Mouse (Mus musculus): ENCODE results near the gene Pvalb. TPM values are rescaled to one million over a fixed set of nuclear protein-coding genes. Genes with fewer than 3 reads are reported as not detected.

The Pvalb gene
- polyA plus RNA-seq, 1 experiment = 11.3 TPM

DNA sequence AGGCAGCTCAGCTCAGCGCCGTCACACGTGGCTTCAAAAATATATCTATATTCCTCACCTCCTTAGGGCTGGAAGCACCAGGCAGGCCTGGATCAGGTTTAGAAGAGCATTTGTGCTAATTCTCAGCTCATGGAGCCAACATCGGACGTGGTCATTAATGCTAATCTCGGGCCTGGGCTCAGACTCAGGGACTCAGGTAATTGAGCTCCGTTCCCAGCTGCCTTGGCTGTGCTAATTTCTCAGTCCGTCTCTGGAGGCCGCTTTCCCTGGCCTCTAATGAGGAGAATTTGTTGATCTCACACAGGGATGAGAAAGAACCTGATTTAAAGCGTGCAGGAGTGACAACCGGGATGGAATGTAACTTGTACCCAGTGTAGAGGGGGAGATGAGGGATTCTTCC, 41.7 kb downstream of the Pvalb start:
- 90% methylated on average over 11 of the region's 11 CpGs for WGBS
- no peak overlapping the region for H3K4me3 ChIP-seq (replicated peaks; ENCODE audit: control insufficient read depth, low read depth, low read length)
- no peaks in the 10 kb centered on the region for H3K4me1 ChIP-seq (ENCODE audit: control insufficient read depth, insufficient read depth, low read length)
- no peak overlapping the region for H3K27ac ChIP-seq (ENCODE audit: control insufficient read depth, insufficient read depth, low read depth, low read length, poor library complexity)
- TF ChIP-seq POLR2A (IDR thresholded peaks at IDR 0.05; ENCODE audit: borderline replicate concordance, control insufficient read depth, low read depth, low read length) = no peak
- no peak for TF ChIP-seq CTCF (IDR thresholded peaks at IDR 0.05; ENCODE audit: control insufficient read depth, insufficient read depth, low read length)

DNA sequence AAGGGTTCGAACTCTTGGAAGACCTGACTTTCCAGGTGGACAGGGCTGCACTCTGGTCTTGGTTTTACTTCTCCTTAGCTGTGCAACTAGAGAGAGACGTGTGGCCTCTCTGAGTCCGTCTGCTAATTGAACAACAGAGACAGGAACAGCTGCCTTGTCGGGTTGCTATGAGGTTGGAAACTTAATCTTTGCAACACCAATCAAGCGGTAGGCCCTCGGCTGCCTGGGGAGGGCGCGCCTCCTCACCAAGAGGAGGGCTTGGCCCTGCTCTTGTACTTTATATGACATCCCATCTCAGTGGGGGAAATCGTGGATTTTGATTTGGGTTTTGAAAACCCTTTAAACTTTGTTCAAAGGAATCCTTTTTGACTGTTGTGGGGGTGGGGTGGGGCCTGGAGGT, 44.3 kb downstream of the Pvalb start:
- TF ChIP-seq POLR2A (IDR thresholded peaks at IDR 0.05; ENCODE audit: borderline replicate concordance, control insufficient read depth, low read depth, low read length) (no peak), CTCF (IDR thresholded peaks at IDR 0.05; ENCODE audit: control insufficient read depth, insufficient read depth, low read length) (no peak)
- 63% methylated on average over 9 of the region's 9 CpGs for WGBS
- no peaks in the 10 kb centered on the region for H3K4me1 ChIP-seq (ENCODE audit: control insufficient read depth, insufficient read depth, low read length)
- no peak overlapping the region for H3K4me3 ChIP-seq (replicated peaks; ENCODE audit: control insufficient read depth, low read depth, low read length)
- H3K27ac ChIP-seq (ENCODE audit: control insufficient read depth, insufficient read depth, low read depth, low read length, poor library complexity) = 0 out of 2 replicates have a peak overlapping the region, but pooled peaks have one; percentile 17

DNA sequence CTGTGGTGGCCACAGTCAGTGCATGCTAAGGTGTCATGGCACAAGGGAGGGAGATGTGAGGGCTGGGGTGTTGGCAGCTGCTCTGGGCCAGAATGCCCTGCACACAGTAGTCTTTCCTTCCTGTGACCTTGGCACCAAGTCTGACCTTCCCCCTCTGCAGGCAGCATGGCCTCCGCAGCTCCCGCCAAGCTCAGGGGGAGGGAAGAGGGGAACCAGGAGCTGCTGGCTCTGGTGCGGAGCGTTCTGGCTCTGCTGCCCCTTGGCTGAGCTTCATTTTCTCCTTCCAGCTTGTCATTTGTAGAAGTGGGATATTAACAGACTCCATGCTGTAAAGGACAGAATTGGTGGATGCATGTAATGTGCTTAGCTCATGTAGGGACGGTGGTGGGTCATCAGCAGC, 47.9 kb downstream of the Pvalb start:
- Histone ChIP-seq H3K27ac (ENCODE audit: control insufficient read depth, insufficient read depth, low read depth, low read length, poor library complexity) (no peak overlapping the region), H3K4me1 (ENCODE audit: control insufficient read depth, insufficient read depth, low read length) (no peaks in the 10 kb centered on the region), H3K4me3 (replicated peaks; ENCODE audit: control insufficient read depth, low read depth, low read length) (no peak overlapping the region)
- TF ChIP-seq POLR2A (IDR thresholded peaks at IDR 0.05; ENCODE audit: borderline replicate concordance, control insufficient read depth, low read depth, low read length) (no peak), CTCF (IDR thresholded peaks at IDR 0.05; ENCODE audit: control insufficient read depth, insufficient read depth, low read length) (no peak)
- 77% methylated on average over 5 of the region's 5 CpGs for WGBS

DNA sequence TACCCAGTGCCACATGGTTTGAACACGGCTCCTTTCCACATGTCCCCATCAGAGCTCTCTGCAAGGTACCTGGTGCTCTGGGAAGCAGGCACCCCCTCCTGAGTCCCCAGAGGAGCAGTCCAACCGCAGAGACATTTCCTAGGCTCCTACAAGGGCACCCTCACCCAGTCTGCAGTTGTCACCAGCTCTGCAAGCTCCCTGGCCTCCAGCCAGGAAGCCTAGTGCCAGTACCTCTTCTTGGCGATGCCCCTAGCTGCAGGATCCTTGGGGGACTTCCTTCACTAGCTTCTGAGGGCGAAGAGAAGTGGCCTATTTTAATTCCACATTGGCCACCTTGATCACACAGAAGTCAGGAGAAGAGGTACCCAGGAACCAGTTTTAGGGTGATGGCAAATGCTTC, 48.4 kb downstream of the Pvalb start:
- WGBS = 46% methylated on average over 4 of the region's 4 CpGs
- TF ChIP-seq CTCF (IDR thresholded peaks at IDR 0.05; ENCODE audit: control insufficient read depth, insufficient read depth, low read length) = no peak
- TF ChIP-seq POLR2A (IDR thresholded peaks at IDR 0.05; ENCODE audit: borderline replicate concordance, control insufficient read depth, low read depth, low read length) = no peak
- H3K4me3 ChIP-seq (replicated peaks; ENCODE audit: control insufficient read depth, low read depth, low read length) = no peak overlapping the region
- no peaks in the 10 kb centered on the region for H3K4me1 ChIP-seq (ENCODE audit: control insufficient read depth, insufficient read depth, low read length)
- no peak overlapping the region for H3K27ac ChIP-seq (ENCODE audit: control insufficient read depth, insufficient read depth, low read depth, low read length, poor library complexity)

DNA sequence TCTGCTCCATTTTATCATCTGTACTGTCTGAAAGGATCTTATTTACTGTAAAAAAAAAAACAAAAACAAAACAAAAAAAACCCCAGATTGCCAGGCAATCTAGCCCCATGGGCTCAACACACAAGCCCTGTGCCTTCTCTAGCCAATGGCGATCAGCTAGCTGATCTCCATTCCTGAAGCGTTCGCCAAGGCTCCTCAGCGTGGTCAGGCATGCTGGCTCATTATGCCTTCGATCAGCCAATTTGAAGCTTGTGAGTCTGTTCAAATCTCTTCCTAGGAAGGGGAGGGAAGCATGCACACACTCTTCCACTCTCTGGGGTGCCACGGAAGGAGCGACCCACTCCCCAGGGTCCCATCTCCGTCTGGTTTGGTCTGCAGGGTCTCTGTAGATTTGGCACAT, 48.9 kb downstream of the Pvalb start:
- Histone ChIP-seq H3K4me3 (replicated peaks; ENCODE audit: control insufficient read depth, low read depth, low read length) (no peak overlapping the region), H3K27ac (ENCODE audit: control insufficient read depth, insufficient read depth, low read depth, low read length, poor library complexity) (no peak overlapping the region), H3K4me1 (ENCODE audit: control insufficient read depth, insufficient read depth, low read length) (no peaks in the 10 kb centered on the region)
- no peak for TF ChIP-seq POLR2A (IDR thresholded peaks at IDR 0.05; ENCODE audit: borderline replicate concordance, control insufficient read depth, low read depth, low read length)
- TF ChIP-seq CTCF (IDR thresholded peaks at IDR 0.05; ENCODE audit: control insufficient read depth, insufficient read depth, low read length) = no peak
- WGBS = 76% methylated on average over 8 of the region's 8 CpGs

DNA sequence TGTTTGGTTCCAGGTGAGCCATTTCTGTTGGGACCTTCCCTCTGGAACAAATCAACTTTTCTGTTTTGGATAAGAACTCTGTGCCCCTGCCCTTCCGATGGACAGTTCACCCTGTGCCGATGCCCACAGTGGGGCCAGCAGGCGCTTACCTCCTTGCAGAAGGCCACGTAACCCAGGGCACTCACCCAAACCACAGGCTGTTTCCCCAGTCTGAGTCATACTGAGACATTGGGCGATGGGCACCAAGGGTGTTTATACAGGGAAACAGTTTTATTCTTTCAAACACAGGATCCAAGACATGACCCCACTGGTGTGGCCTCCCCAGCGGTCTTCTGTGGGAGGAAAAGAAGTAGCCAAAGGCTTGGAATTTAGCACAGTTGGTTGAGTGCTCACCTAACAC, 50.8 kb downstream of the Pvalb start:
- Histone ChIP-seq H3K4me3 (replicated peaks; ENCODE audit: control insufficient read depth, low read depth, low read length) (no peak overlapping the region), H3K27ac (ENCODE audit: control insufficient read depth, insufficient read depth, low read depth, low read length, poor library complexity) (no peak overlapping the region), H3K4me1 (ENCODE audit: control insufficient read depth, insufficient read depth, low read length) (no peaks in the 10 kb centered on the region)
- 42% methylated on average over 6 of the region's 6 CpGs for WGBS
- TF ChIP-seq CTCF (IDR thresholded peaks at IDR 0.05; ENCODE audit: control insufficient read depth, insufficient read depth, low read length) (no peak), POLR2A (IDR thresholded peaks at IDR 0.05; ENCODE audit: borderline replicate concordance, control insufficient read depth, low read depth, low read length) (no peak)

DNA sequence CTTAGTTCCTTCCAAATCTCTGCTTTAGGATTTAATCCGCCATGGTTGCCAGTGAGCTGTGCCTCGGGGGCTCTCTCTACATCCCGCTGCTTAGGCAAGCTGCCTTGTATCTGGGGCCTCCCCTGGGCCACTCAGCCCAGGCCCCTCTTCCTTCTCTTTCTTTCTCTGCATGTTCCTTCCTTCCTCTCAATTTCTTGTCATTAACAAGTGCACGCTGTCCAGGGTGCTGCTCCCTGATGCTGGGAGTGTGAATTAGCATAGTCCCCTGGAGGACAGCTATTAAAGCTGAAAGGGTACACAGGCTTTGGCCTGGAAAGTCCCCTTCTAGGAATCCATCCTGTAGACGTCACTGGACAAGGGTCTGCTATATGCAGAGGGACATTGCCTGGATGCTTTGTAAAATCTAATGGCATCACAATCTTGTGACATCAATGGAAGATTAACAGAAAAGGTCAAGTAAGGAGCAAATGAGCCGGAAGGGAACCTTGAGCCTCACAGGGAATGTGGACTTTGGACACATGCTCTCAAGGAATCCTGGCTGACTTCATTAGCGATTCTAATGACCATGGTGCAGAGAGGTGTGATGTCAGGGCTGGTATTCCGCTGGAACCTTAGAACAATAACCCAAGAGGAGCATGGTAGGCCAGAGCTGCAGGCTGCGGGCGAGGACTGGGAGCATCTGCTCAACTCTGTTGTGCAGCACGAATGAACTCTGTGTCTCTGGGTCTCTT, 53.0 kb downstream of the Pvalb start:
- TF ChIP-seq POLR2A (IDR thresholded peaks at IDR 0.05; ENCODE audit: borderline replicate concordance, control insufficient read depth, low read depth, low read length) (no peak), CTCF (IDR thresholded peaks at IDR 0.05; ENCODE audit: control insufficient read depth, insufficient read depth, low read length) (no peak)
- 57% methylated on average over 11 of the region's 11 CpGs for whole genome bisulfite sequencing
- no peak overlapping the region for H3K4me3 ChIP-seq (replicated peaks; ENCODE audit: control insufficient read depth, low read depth, low read length)
- H3K4me1 ChIP-seq (ENCODE audit: control insufficient read depth, insufficient read depth, low read length) = no peaks in the 10 kb centered on the region
- no peak overlapping the region for H3K27ac ChIP-seq (ENCODE audit: control insufficient read depth, insufficient read depth, low read depth, low read length, poor library complexity)

DNA sequence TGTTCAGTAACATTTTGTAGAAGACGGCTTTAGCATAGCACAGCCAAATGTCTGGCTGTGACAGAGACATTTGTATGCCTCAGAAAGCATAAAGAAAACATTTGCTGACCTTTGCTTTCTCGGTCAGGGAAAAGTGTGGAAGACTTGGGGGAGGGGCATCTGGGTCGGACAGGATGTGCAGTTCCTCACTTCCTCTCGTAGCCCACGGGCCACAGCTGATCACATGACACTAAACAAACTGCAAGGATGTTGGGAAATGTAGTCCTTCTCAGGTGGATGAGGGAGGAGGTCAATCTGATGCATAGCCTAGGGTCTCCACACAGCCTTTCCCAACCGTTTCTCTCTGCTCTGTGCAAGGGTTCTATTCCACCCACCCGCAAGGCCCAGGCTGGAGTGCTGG, 57.6 kb downstream of the Pvalb start:
- WGBS = 55% methylated on average over 7 of the region's 7 CpGs
- Histone ChIP-seq H3K27ac (ENCODE audit: control insufficient read depth, insufficient read depth, low read depth, low read length, poor library complexity) (no peak overlapping the region), H3K4me3 (replicated peaks; ENCODE audit: control insufficient read depth, low read depth, low read length) (no peak overlapping the region), H3K4me1 (ENCODE audit: control insufficient read depth, insufficient read depth, low read length) (no peaks in the 10 kb centered on the region)
- TF ChIP-seq CTCF (IDR thresholded peaks at IDR 0.05; ENCODE audit: control insufficient read depth, insufficient read depth, low read length) (no peak), POLR2A (IDR thresholded peaks at IDR 0.05; ENCODE audit: borderline replicate concordance, control insufficient read depth, low read depth, low read length) (no peak)

Other genes with a start within 250 kb of the Pvalb start
- gene Foxred2, start 249.7 kb downstream of the Pvalb start, polyA plus RNA-seq (2011; ENCODE audit: insufficient read depth, insufficient read length, low replicate concordance, missing spikeins) = 2.9 and 6.5 TPM in 2 replicates
- 53.3 and 79.3 TPM in 2 replicates for gene Eif3d, start 235.6 kb downstream of the Pvalb start, polyA plus RNA-seq (2011; ENCODE audit: insufficient read depth, insufficient read length, low replicate concordance, missing spikeins)
- 0.27 TPM in 1 of 2 replicates, not detected in the other for gene Cacng2, start 86.4 kb downstream of the Pvalb start, polyA plus RNA-seq (2011; ENCODE audit: insufficient read depth, insufficient read length, low replicate concordance, missing spikeins)
- gene Ift27, start 32.3 kb downstream of the Pvalb start, polyA plus RNA-seq (2011; ENCODE audit: insufficient read depth, insufficient read length, low replicate concordance, missing spikeins) = 14.3 and 15.1 TPM in 2 replicates
- 131 and 294 TPM in 2 replicates for gene Ncf4, start 38.4 kb upstream of the Pvalb start, polyA plus RNA-seq (2011; ENCODE audit: insufficient read depth, insufficient read length, low replicate concordance, missing spikeins)
- gene Csf2rb2, start 99.3 kb upstream of the Pvalb start, polyA plus RNA-seq (2011; ENCODE audit: insufficient read depth, insufficient read length, low replicate concordance, missing spikeins) = 1.6 and 5.3 TPM in 2 replicates
- 7.9 and 28.6 TPM in 2 replicates for gene Csf2rb, start 119.4 kb upstream of the Pvalb start, polyA plus RNA-seq (2011; ENCODE audit: insufficient read depth, insufficient read length, low replicate concordance, missing spikeins)
- not detected in 2 replicates for gene Tex33, start 189.5 kb upstream of the Pvalb start, polyA plus RNA-seq (2011; ENCODE audit: insufficient read depth, insufficient read length, low replicate concordance, missing spikeins)
- gene Tst, start 199.5 kb upstream of the Pvalb start, polyA plus RNA-seq (2011; ENCODE audit: insufficient read depth, insufficient read length, low replicate concordance, missing spikeins) = 14.5 and 23.8 TPM in 2 replicates
- gene Mpst, start 200.0 kb upstream of the Pvalb start, polyA plus RNA-seq (2011; ENCODE audit: insufficient read depth, insufficient read length, low replicate concordance, missing spikeins) = 49.5 and 50.1 TPM in 2 replicates
- 14.7 and 14.8 TPM in 2 replicates for gene Kctd17, start 222.2 kb upstream of the Pvalb start, polyA plus RNA-seq (2011; ENCODE audit: insufficient read depth, insufficient read length, low replicate concordance, missing spikeins)